Mouse (Mus musculus): ENCODE data around the gene Rnf43. TPM values are rescaled to one million over a fixed set of nuclear protein-coding genes. Genes with fewer than 3 reads are reported as not detected.
A peak's percentile ranks its signal among the peaks of the same experiment; 100 is the strongest.

Rnf43 gene
- polyA plus RNA-seq, 1 experiment from 2014 or later: 3.8 TPM

- Histone ChIP-seq H3K27ac (no peak overlapping the region), H3K27me3 (no peaks in the 10 kb centered on the region), H3K4me3 (replicated peaks) (no peak overlapping the region), H3K4me1 (replicated peaks) (peaks cover 14% of the 10 kb centered on the region), H3K9ac (no peak overlapping the region), H3K9me3 (replicated peaks) (no peaks in the 10 kb centered on the region), H3K36me3 (0 out of 2 replicates have a peak, but pooled peaks cover 2% of the 10 kb centered on the region), H3K4me2 (no peak overlapping the region)
- no peak for ATAC-seq (ENCODE audit: low read depth)
- DNase-seq: no peak
- WGBS (ENCODE audit: insufficient replicate concordance): 72% methylated on average over 4 of the region's 4 CpGs
Observed at GRCm38 (mm10) chr11:87678545-87678944, 16.0 kb downstream of the Rnf43 start.

- H3K4me2 ChIP-seq: no peak overlapping the region
- H3K36me3 ChIP-seq: 0 out of 2 replicates have a peak, but pooled peaks cover 2% of the 10 kb centered on the region
- DNase-seq (no peak), ATAC-seq (ENCODE audit: low read depth) (no peak)
- no peaks in the 10 kb centered on the region for H3K9me3 ChIP-seq (replicated peaks)
- 70% methylated on average over 7 of the region's 7 CpGs for WGBS (ENCODE audit: insufficient replicate concordance)
- no peak overlapping the region for H3K9ac ChIP-seq
- no peaks in the 10 kb centered on the region for H3K27me3 ChIP-seq
- H3K4me3 ChIP-seq (replicated peaks): no peak overlapping the region
- H3K4me1 ChIP-seq (replicated peaks): peaks cover 12% of the 10 kb centered on the region
- no peak overlapping the region for H3K27ac ChIP-seq
Observed at GRCm38 (mm10) chr11:87678976-87679375, 16.5 kb downstream of the Rnf43 start.

- DNase-seq: no peak
- Histone ChIP-seq H3K4me1 (replicated peaks) (peaks cover 14% of the 10 kb centered on the region), H3K27me3 (no peaks in the 10 kb centered on the region), H3K36me3 (no peaks in the 10 kb centered on the region), H3K9me3 (replicated peaks) (no peaks in the 10 kb centered on the region), H3K4me3 (replicated peaks) (no peak overlapping the region), H3K4me2 (no peak overlapping the region), H3K9ac (no peak overlapping the region), H3K27ac (no peak overlapping the region)
- 76% methylated on average over 9 of the region's 9 CpGs for WGBS (ENCODE audit: insufficient replicate concordance)
- no peak for ATAC-seq (ENCODE audit: low read depth)
Observed at GRCm38 (mm10) chr11:87680786-87681185, 18.3 kb downstream of the Rnf43 start.

GRCm38 (mm10) chr11:87682096-87682495 is 19.6 kb downstream of the Rnf43 start:
- Histone ChIP-seq H3K9ac (no peak overlapping the region), H3K27ac (peak overlapping the region; percentile 39; the same call in 1 of the 2 replicates), H3K4me2 (no peak overlapping the region), H3K36me3 (no peaks in the 10 kb centered on the region), H3K9me3 (replicated peaks) (no peaks in the 10 kb centered on the region), H3K4me3 (replicated peaks) (no peak overlapping the region), H3K27me3 (no peaks in the 10 kb centered on the region), H3K4me1 (replicated peaks) (peaks cover 22% of the 10 kb centered on the region)
- ATAC-seq (ENCODE audit: low read depth): no peak
- DNase-seq: no peak
- 75% methylated on average over 12 of the region's 12 CpGs for WGBS (ENCODE audit: insufficient replicate concordance)

- H3K27ac ChIP-seq: no peak overlapping the region
- 51% methylated on average over 13 of the region's 13 CpGs for WGBS (ENCODE audit: insufficient replicate concordance)
- H3K4me3 ChIP-seq (replicated peaks): no peak overlapping the region
- H3K36me3 ChIP-seq: no peaks in the 10 kb centered on the region
- H3K4me1 ChIP-seq (replicated peaks): peaks cover 31% of the 10 kb centered on the region
- no peaks in the 10 kb centered on the region for H3K27me3 ChIP-seq
- H3K9ac ChIP-seq: no peak overlapping the region
- no peaks in the 10 kb centered on the region for H3K9me3 ChIP-seq (replicated peaks)
- no peak for DNase-seq
- no peak overlapping the region for H3K4me2 ChIP-seq
- ATAC-seq (ENCODE audit: low read depth): no peak
Observed at GRCm38 (mm10) chr11:87682838-87683571, 20.5 kb downstream of the Rnf43 start.

- no peak for DNase-seq
- Histone ChIP-seq H3K27me3 (no peaks in the 10 kb centered on the region), H3K4me1 (replicated peaks) (peaks cover 63% of the 10 kb centered on the region), H3K9me3 (replicated peaks) (no peaks in the 10 kb centered on the region), H3K27ac (peak overlapping the region; percentile 0; the same call in 1 of the 2 replicates), H3K4me3 (replicated peaks) (no peak overlapping the region), H3K4me2 (no peak overlapping the region), H3K9ac (no peak overlapping the region), H3K36me3 (no peaks in the 10 kb centered on the region)
- WGBS (ENCODE audit: insufficient replicate concordance): 49% methylated on average over 7 of the region's 7 CpGs
- no peak for ATAC-seq (ENCODE audit: low read depth)
Observed at GRCm38 (mm10) chr11:87686407-87686806, 23.9 kb downstream of the Rnf43 start.

- Histone ChIP-seq H3K9me3 (replicated peaks) (no peaks in the 10 kb centered on the region), H3K27ac (no peak overlapping the region; the same call in 1 of the 2 replicates), H3K36me3 (no peaks in the 10 kb centered on the region), H3K4me3 (replicated peaks) (no peak overlapping the region), H3K4me2 (no peak overlapping the region), H3K4me1 (replicated peaks) (peaks cover 69% of the 10 kb centered on the region), H3K27me3 (no peaks in the 10 kb centered on the region), H3K9ac (0 out of 2 replicates have a peak overlapping the region, but pooled peaks have one; percentile 27)
- 48% methylated on average over 15 of the region's 15 CpGs for WGBS (ENCODE audit: insufficient replicate concordance)
- DNase-seq (no peak), ATAC-seq (ENCODE audit: low read depth) (no peak)
Observed at GRCm38 (mm10) chr11:87687246-87688225, 25.0 kb downstream of the Rnf43 start.

GRCm38 (mm10) chr11:87688478-87689203 is 26.1 kb downstream of the Rnf43 start:
- Histone ChIP-seq H3K27me3 (no peaks in the 10 kb centered on the region), H3K4me2 (peak overlapping the region; percentile 10; the same call in 1 of the 2 replicates), H3K4me3 (replicated peaks) (no peak overlapping the region), H3K9ac (no peak overlapping the region), H3K27ac (peak overlapping the region; percentile 15), H3K9me3 (replicated peaks) (no peaks in the 10 kb centered on the region), H3K4me1 (replicated peaks) (peaks cover 61% of the 10 kb centered on the region), H3K36me3 (no peaks in the 10 kb centered on the region)
- DNase-seq (no peak), ATAC-seq (ENCODE audit: low read depth) (no peak)
- 77% methylated on average over 11 of the region's 11 CpGs for WGBS (ENCODE audit: insufficient replicate concordance)

GRCm38 (mm10) chr11:87689402-87689808 is 26.9 kb downstream of the Rnf43 start:
- DNase-seq: no peak
- Histone ChIP-seq H3K27me3 (no peaks in the 10 kb centered on the region), H3K4me3 (replicated peaks) (peak overlapping the region; percentile 30), H3K9me3 (replicated peaks) (no peaks in the 10 kb centered on the region), H3K9ac (0 out of 2 replicates have a peak overlapping the region, but pooled peaks have one; percentile 37), H3K4me2 (peak overlapping the region; percentile 60), H3K4me1 (replicated peaks) (peaks cover 61% of the 10 kb centered on the region), H3K27ac (peak overlapping the region; percentile 72), H3K36me3 (no peaks in the 10 kb centered on the region)
- ATAC-seq (ENCODE audit: low read depth): peak; percentile 52
- 36% methylated on average over 7 of the region's 7 CpGs for WGBS (ENCODE audit: insufficient replicate concordance)

GRCm38 (mm10) chr11:87690054-87690740 is 27.7 kb downstream of the Rnf43 start:
- peak overlapping the region; percentile 60 for H3K4me2 ChIP-seq
- peak overlapping the region; percentile 30 for H3K4me3 ChIP-seq (replicated peaks)
- H3K9ac ChIP-seq: peak overlapping the region; percentile 37
- peak overlapping the region; percentile 72 for H3K27ac ChIP-seq
- ATAC-seq (ENCODE audit: low read depth): peak; percentile 76
- H3K4me1 ChIP-seq (replicated peaks): peaks cover 61% of the 10 kb centered on the region
- 34% methylated on average over 16 of the region's 16 CpGs for WGBS (ENCODE audit: insufficient replicate concordance)
- no peaks in the 10 kb centered on the region for H3K9me3 ChIP-seq (replicated peaks)
- no peaks in the 10 kb centered on the region for H3K27me3 ChIP-seq
- H3K36me3 ChIP-seq: no peaks in the 10 kb centered on the region
- DNase-seq: no peak

Data from liver, embryonic 13.5 days (tissue).